29 mouse cellular contexts compared by ENCODE assay signal in the genomic region with DNA sequence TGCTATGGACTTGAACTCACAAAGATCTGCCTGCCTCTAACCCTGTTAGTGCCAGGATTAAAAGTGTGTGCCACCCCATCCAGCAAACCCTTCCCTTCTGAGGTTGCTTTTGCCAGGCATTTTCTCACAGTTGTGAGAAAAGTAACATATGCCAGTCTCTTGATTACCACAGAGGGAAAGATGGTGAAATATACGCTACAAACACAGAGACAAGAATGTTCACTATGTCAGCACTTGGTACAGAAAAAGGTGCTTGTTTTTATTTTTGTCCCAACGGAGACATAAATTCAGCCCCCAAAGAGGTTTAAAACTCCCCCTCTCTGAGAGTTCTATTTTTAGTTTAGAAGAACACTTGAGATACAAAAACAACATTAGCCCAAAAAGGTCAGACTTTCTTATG. TPM values are rescaled to one million over a fixed set of nuclear protein-coding genes. Genes with fewer than 3 reads are reported as not detected.
DNase-seq lines count a peak whose midpoint lies in the region; ATAC-seq and TF ChIP-seq lines count a peak whose summit lies in the region.
"Had no signal": no experiment of that assay in that cellular context is flagged by ENCODE, and none has a peak within 500 bp of the region (broad histone marks: within the 10 kb centered on the region; RNA-seq: fewer than 3 reads in every experiment).

No protein-coding gene starts in this region.

- no peak for ATAC-seq in heart, embryonic 15.5 days (replicated peaks; ENCODE audit: insufficient number of reproducible peaks, insufficient read depth, low FRiP score, low read depth)
- ATAC-seq in lung, postnatal 0 days, result no peak
- ATAC-seq: activated CD4-positive, CD25-positive, alpha-beta regulatory T cell, adult 4 months; CD4-positive, CD25-positive, alpha-beta regulatory T cell, adult 4 months; forebrain, embryonic 15.5 days had no signal

- intact Hi-C loops in gastrocnemius, adult 2 months (cut with DNase I), result no loop called here

- 50% methylated on average over 2 of the region's 2 CpGs for WGBS in heart, embryonic 15.5 days
- 47% methylated on average over 2 of the region's 2 CpGs for WGBS in lung, postnatal 0 days

- TF ChIP-seq EP300 in lung, postnatal 0 days (IDR thresholded peaks at IDR 0.05), result 0 out of 2 replicates have a peak, but pooled peaks have one; percentile 42

- H3K4me3 ChIP-seq in gastrocnemius, adult 2 months, result no peak overlapping the region
- no peak overlapping the region for H3K4me3 ChIP-seq in heart, embryonic 15.5 days
- no peak overlapping the region for H3K4me3 ChIP-seq in lung, postnatal 0 days (ENCODE audit: low read depth, low read length)
- H3K4me3 ChIP-seq: forebrain, embryonic 15.5 days; limb, embryonic 13.5 days; lung, embryonic 15.5 days; midbrain, embryonic 12.5 days; neural tube, embryonic 13.5 days had no signal

- peaks cover 44% of the 10 kb centered on the region for H3K4me1 ChIP-seq in heart, embryonic 15.5 days (replicated peaks)
- H3K4me1 ChIP-seq in lung, postnatal 0 days (ENCODE audit: insufficient read depth, low read depth, low read length), result peaks cover 6% of the 10 kb centered on the region; the same call in 1 of the 2 replicates
- H3K4me1 ChIP-seq: forebrain, embryonic 15.5 days had no signal

- peak overlapping the region; percentile 93 for H3K27ac ChIP-seq in gastrocnemius, adult 2 months
- H3K27ac ChIP-seq in heart, embryonic 15.5 days, result peak overlapping the region; percentile 89
- H3K27ac ChIP-seq in lung, postnatal 0 days (ENCODE audit: low read length), result peak overlapping the region; percentile 61; the same call in 1 of the 2 replicates
- H3K27ac ChIP-seq: hindbrain, embryonic 14.5 days; liver, embryonic 14.5 days; lung, embryonic 15.5 days; midbrain, embryonic 12.5 days had no signal

- DNase-seq in gastrocnemius, adult 2 months, result no peak
- no peak for DNase-seq in gastrocnemius, postnatal 25 days
- no peak for DNase-seq in heart, adult 8-10 months (ENCODE audit: low spot score)
- DNase-seq in lung, postnatal 0 days (ENCODE audit: low spot score), result peak; percentile 69
- no peak for DNase-seq in lung, postnatal 25 days (ENCODE audit: low spot score)
- DNase-seq in frontal cortex, adult 2 months (ENCODE audit: extremely low spot score in 1 of 2, low spot score in 1 of 2), result no peak
- DNase-seq: adrenal gland, postnatal 14 days; cerebellum, adult 18-20 months; spleen, adult 18-20 months; thymus, postnatal 25 days had no signal

- no peaks in the 10 kb centered on the region for H3K9me3 ChIP-seq in heart, embryonic 15.5 days (replicated peaks)
- no peaks in the 10 kb centered on the region for H3K9me3 ChIP-seq in lung, postnatal 0 days (ENCODE audit: low read length)
- H3K9me3 ChIP-seq: forebrain, embryonic 15.5 days; limb, embryonic 13.5 days; lung, embryonic 15.5 days; midbrain, embryonic 12.5 days had no signal

- no peak overlapping the region for H3K9ac ChIP-seq in heart, embryonic 15.5 days
- H3K9ac ChIP-seq in lung, postnatal 0 days (replicated peaks; ENCODE audit: low read depth), result no peak overlapping the region
- H3K9ac ChIP-seq: forebrain, embryonic 15.5 days; hindbrain, embryonic 14.5 days; limb, embryonic 13.5 days; liver, embryonic 14.5 days; lung, embryonic 15.5 days; midbrain, embryonic 12.5 days; neural tube, embryonic 13.5 days had no signal

- H3K4me2 ChIP-seq in heart, embryonic 15.5 days, result peak overlapping the region; percentile 38; the same call in 1 of the 2 replicates
- H3K4me2 ChIP-seq in lung, postnatal 0 days (replicated peaks; ENCODE audit: low read depth, low read length), result no peak overlapping the region
- H3K4me2 ChIP-seq: forebrain, embryonic 15.5 days; hindbrain, embryonic 14.5 days; limb, embryonic 13.5 days; lung, embryonic 15.5 days; midbrain, embryonic 12.5 days; neural tube, embryonic 13.5 days had no signal

- no peak for TF ChIP-seq CTCF in gastrocnemius, adult 2 months (IDR thresholded peaks at IDR 0.05)
- no peak for TF ChIP-seq CTCF in lung, postnatal 0 days (IDR thresholded peaks at IDR 0.05)

- H3K36me3 ChIP-seq in heart, embryonic 15.5 days, result no peaks in the 10 kb centered on the region
- H3K36me3 ChIP-seq in lung, postnatal 0 days (ENCODE audit: insufficient read depth, low read length), result no peaks in the 10 kb centered on the region
- H3K36me3 ChIP-seq: forebrain, embryonic 15.5 days; lung, embryonic 15.5 days; midbrain, embryonic 12.5 days had no signal

- H3K27me3 ChIP-seq in heart, embryonic 15.5 days, result no peaks in the 10 kb centered on the region
- H3K27me3 ChIP-seq in lung, postnatal 0 days (replicated peaks; ENCODE audit: insufficient read depth, low read length), result no peaks in the 10 kb centered on the region
- H3K27me3 ChIP-seq: forebrain, embryonic 15.5 days; limb, embryonic 13.5 days; lung, embryonic 15.5 days; midbrain, embryonic 12.5 days; neural tube, embryonic 13.5 days had no signal

RNA-seq across cellular contexts. Expression of a gene that starts 20.8 kb away (rescaled TPM):
- total RNA-seq in gastrocnemius, adult 2 months (2021), result 10 to 100 TPM; 19.6 to 22.9 TPM
- 10 to 100 TPM; 24.6 to 28.7 TPM for total RNA-seq in gastrocnemius, postnatal 25 days (2021)
- polyA plus RNA-seq in heart, embryonic 15.5 days (2015; fragmentation: Nextera tagmentation; extraction: Ambion mirVana), result 20.6 and 25.7 TPM in 2 replicates
- total RNA-seq in heart, adult 8-10 months (2022), result 10 to 100 TPM; 24.6 to 30.4 (median 27.9) TPM
- polyA plus RNA-seq in lung, postnatal 0 days (2015; fragmentation: Nextera tagmentation; extraction: Ambion mirVana), result 17.7 and 20.8 TPM in 2 replicates
- 32.1 and 38.3 TPM in 2 replicates for polyA plus RNA-seq in frontal cortex, adult 2 months (2012; rRNA removed)

RNA-seq across cellular contexts. Expression of a gene that starts 39.3 kb away (rescaled TPM):
- total RNA-seq in gastrocnemius, adult 2 months (2021), result not detected
- not detected for total RNA-seq in gastrocnemius, postnatal 25 days (2021)
- polyA plus RNA-seq in heart, embryonic 15.5 days (2015; fragmentation: Nextera tagmentation; extraction: Ambion mirVana), result not detected in 2 replicates
- not detected for total RNA-seq in heart, adult 8-10 months (2022)
- polyA plus RNA-seq in lung, postnatal 0 days (2015; fragmentation: Nextera tagmentation; extraction: Ambion mirVana), result not detected in 2 replicates
- not detected in 2 replicates for polyA plus RNA-seq in frontal cortex, adult 2 months (2012; rRNA removed)
- total RNA-seq: adrenal gland, postnatal 14 days; common myeloid progenitor, adult 5-6 weeks; ES-E14; layer of hippocampus, postnatal 10 days; left cerebral cortex, postnatal 10 days had no signal
- polyA plus RNA-seq: activated CD4-positive, CD25-positive, alpha-beta regulatory T cell, adult 4 months; CD4-positive, CD25-positive, alpha-beta regulatory T cell, adult 4 months; embryonic facial prominence, embryonic 11.5 days; forebrain, embryonic 15.5 days; gonadal fat pad, adult 2 months; hindbrain, embryonic 14.5 days; intestine, embryonic 14.5 days; kidney, embryonic 14.5 days; large intestine, adult 2 months; limb, embryonic 13.5 days; liver, embryonic 14.5 days; lung, embryonic 15.5 days; midbrain, embryonic 12.5 days; neural tube, embryonic 13.5 days had no signal

RNA-seq across cellular contexts. Expression of a gene that starts 48.8 kb away (rescaled TPM):
- total RNA-seq in gastrocnemius, adult 2 months (2021), result 1 to 10 TPM in 1 of 2 experiments, under 1 TPM in 1; 0.66 to 1.3 TPM
- total RNA-seq in gastrocnemius, postnatal 25 days (2021), result 1 to 10 TPM in 1 of 2 experiments, under 1 TPM in 1; 0.61 to 1.1 TPM
- 2.0 and 3.0 TPM in 2 replicates for polyA plus RNA-seq in heart, embryonic 15.5 days (2015; fragmentation: Nextera tagmentation; extraction: Ambion mirVana)
- total RNA-seq in heart, adult 8-10 months (2022), result 1 to 10 TPM; 1.1 to 2.6 (median 1.9) TPM
- polyA plus RNA-seq in lung, postnatal 0 days (2015; fragmentation: Nextera tagmentation; extraction: Ambion mirVana), result 0.71 and 0.84 TPM in 2 replicates
- 0.23 and 0.60 TPM in 2 replicates for polyA plus RNA-seq in frontal cortex, adult 2 months (2012; rRNA removed)
- total RNA-seq: common myeloid progenitor, adult 5-6 weeks; ES-E14; layer of hippocampus, postnatal 10 days had no signal
- polyA plus RNA-seq: activated CD4-positive, CD25-positive, alpha-beta regulatory T cell, adult 4 months; CD4-positive, CD25-positive, alpha-beta regulatory T cell, adult 4 months had no signal
